Comparison of ENCODE assay signal across 12 mouse cellular contexts in genomic region chr7:116514030-116514429, GRCm38 (mm10). TPM values are rescaled to one million over a fixed set of nuclear protein-coding genes. Genes with fewer than 3 reads are reported as not detected.
DNase-seq lines count a peak whose midpoint lies in the region; ATAC-seq and TF ChIP-seq lines count a peak whose summit lies in the region.
"Had no signal": no experiment of that assay in that cellular context is flagged by ENCODE, and none has a peak within 500 bp of the region (broad histone marks: within the 10 kb centered on the region; RNA-seq: fewer than 3 reads in every experiment).

No protein-coding gene starts in this region.

- intact Hi-C loops in left cerebral cortex, adult 2 months (cut with DNase I) = no loop called here

- H3K36me3 ChIP-seq in forebrain, embryonic 15.5 days = 0 out of 2 replicates have a peak, but pooled peaks cover 6% of the 10 kb centered on the region

- no peak overlapping the region for H3K9ac ChIP-seq in forebrain, embryonic 15.5 days (replicated peaks)
- H3K9ac ChIP-seq: midbrain, embryonic 12.5 days had no signal

- DNase-seq in embryo, embryonic 10.5 days (ENCODE audit: low spot score) = peak; percentile 18
- DNase-seq in embryo, embryonic 11 days = no peak
- no peak for DNase-seq in left cerebral cortex, adult 2 months (ENCODE audit: extremely low spot score in 1 of 2, low spot score in 2 of 2)
- DNase-seq in left cerebral cortex, adult 18-20 months (ENCODE audit: low spot score in 2 of 2) = no peak
- DNase-seq in NIH3T3 (ENCODE audit: low read depth) = peak; percentile 63
- DNase-seq: adrenal gland, adult 2 months; cerebellum, postnatal 36 days; right cerebral cortex, postnatal 14 days had no signal

- no peak overlapping the region for H3K4me3 ChIP-seq in left cerebral cortex, adult 2 months
- H3K4me3 ChIP-seq in forebrain, embryonic 15.5 days = no peak overlapping the region
- H3K4me3 ChIP-seq: midbrain, embryonic 12.5 days had no signal

- TF ChIP-seq CTCF in left cerebral cortex, adult 2 months (IDR thresholded peaks at IDR 0.05) = peak; percentile 43

- H3K4me2 ChIP-seq in forebrain, embryonic 15.5 days (replicated peaks) = no peak overlapping the region
- H3K4me2 ChIP-seq: midbrain, embryonic 12.5 days had no signal

- ATAC-seq in megakaryocyte progenitor cell, adult 5-6 weeks (replicated peaks; ENCODE audit: poor library complexity) = peak; percentile 43; the same call in 1 of the 2 replicates
- no peak for ATAC-seq in forebrain, embryonic 15.5 days (replicated peaks)
- no peak for ATAC-seq in megakaryocyte-erythroid progenitor cell, adult 5-6 weeks (replicated peaks; ENCODE audit: low FRiP score, low TSS enrichment, poor library complexity, severe bottlenecking)

- no peaks in the 10 kb centered on the region for H3K9me3 ChIP-seq in forebrain, embryonic 15.5 days
- H3K9me3 ChIP-seq: midbrain, embryonic 12.5 days had no signal

- H3K27ac ChIP-seq in left cerebral cortex, adult 2 months = no peak overlapping the region
- H3K27ac ChIP-seq in forebrain, embryonic 15.5 days (replicated peaks) = no peak overlapping the region
- H3K27ac ChIP-seq: midbrain, embryonic 12.5 days had no signal

- 89% methylated on average over 5 of the region's 5 CpGs for WGBS in forebrain, embryonic 15.5 days

- H3K27me3 ChIP-seq in forebrain, embryonic 15.5 days = no peaks in the 10 kb centered on the region
- H3K27me3 ChIP-seq: midbrain, embryonic 12.5 days had no signal

- H3K4me1 ChIP-seq in forebrain, embryonic 15.5 days = no peaks in the 10 kb centered on the region
- H3K4me1 ChIP-seq: midbrain, embryonic 12.5 days had no signal

RNA-seq across cellular contexts. Expression of gene Nucb2, which starts 9.9 kb away (rescaled TPM):
- 10 to 100 TPM; 22.0 to 22.3 TPM for total RNA-seq in left cerebral cortex, adult 2 months (2021)
- total RNA-seq in left cerebral cortex, adult 18-20 months (2021) = 10 to 100 TPM; 17.3 to 23.8 TPM
- 93.7 and 123 TPM in 2 replicates for total RNA-seq in megakaryocyte progenitor cell, adult 5-6 weeks (2015)
- total RNA-seq in megakaryocyte progenitor cell, adult 5-6 weeks (2017) = 119 TPM in 2 replicates
- 17.5 and 17.7 TPM in 2 replicates for polyA plus RNA-seq in forebrain, embryonic 15.5 days (2015; fragmentation: Nextera tagmentation; extraction: Ambion mirVana)
- total RNA-seq in megakaryocyte-erythroid progenitor cell, adult 5-6 weeks (2014; fragmentation: Nextera tagmentation) = 2.2 and 3.0 TPM in 2 replicates
- 0.94 and 1.3 TPM in 2 replicates for total RNA-seq in megakaryocyte-erythroid progenitor cell, adult 5-6 weeks (2017)

Comparison
In these comparisons a context has a peak if more than half of its experiments do, and no peak if none do; other contexts are left out.
1. DNase-seq: peak in embryo, embryonic 10.5 days (single experiment) and NIH3T3 (single experiment); none in embryo, embryonic 11 days (single experiment), left cerebral cortex, adult 2 months (0 of 2) and left cerebral cortex, adult 18-20 months (0 of 2).
2. RNA of gene Nucb2, which starts 9.9 kb away (total RNA-seq): 93.7 to 123 TPM in megakaryocyte progenitor cell, adult 5-6 weeks, 17.3 to 23.8 TPM in left cerebral cortex, adult 18-20 months and 22.0 to 22.3 TPM in left cerebral cortex, adult 2 months; 0.94 to 3.0 TPM in megakaryocyte-erythroid progenitor cell, adult 5-6 weeks; every median in the first group is over 4 times any median in the second.